Mouse (Mus musculus) erythroblast, embryonic 14.5 days (primary cell): ENCODE measurements around the gene Vpreb3. TPM values are rescaled to one million over a fixed set of nuclear protein-coding genes. Genes with fewer than 3 reads are reported as not detected.

ENCODE experiments used
- H3K27me3 ChIP-seq: 2 replicates; pipeline ENCODE4 v1.6.1; 2012; ENCODE audit warnings: inconsistent platforms; ENCODE audit not compliant: control insufficient read depth
- H3K36me3 ChIP-seq: 2 replicates; pipeline ENCODE4 v1.6.1; 2012; ENCODE audit warnings: mild to moderate bottlenecking, inconsistent platforms; ENCODE audit not compliant: control insufficient read depth
- H3K4me1 ChIP-seq: 2 replicates; pipeline ENCODE4 v1.6.1; 2012; ENCODE audit warnings: inconsistent platforms; ENCODE audit not compliant: control insufficient read depth
- H3K4me3 ChIP-seq: replicated peaks from 2 replicates; pipeline ENCODE3; 2012; ENCODE audit warnings: moderate library complexity, mild to moderate bottlenecking, inconsistent platforms
- H3K9me3 ChIP-seq: 2 replicates; pipeline ENCODE4 v1.6.1; 2012; ENCODE audit warnings: low read length, inconsistent platforms, mixed read lengths; ENCODE audit not compliant: control insufficient read depth
- GATA1 ChIP-seq: IDR thresholded peaks from 2 replicates; pipeline ENCODE4 v1.6.1; 2012; ENCODE audit warnings: low read length, inconsistent platforms, mixed read lengths
- TAL1 ChIP-seq: IDR thresholded peaks from 3 replicates; pipeline ENCODE4 v1.6.1; 2012; ENCODE audit warnings: low read length, inconsistent platforms, mixed read lengths
- polyA plus RNA-seq: library from polyadenylated mRNA; stranded (reverse); fragments of >175 nt; gene quantifications from 2 replicates; pipeline ENCODE4 v1.2.3, GENCODE M21; 2012

Gene Vpreb3
- not detected in 2 replicates for polyA plus RNA-seq

DNA sequence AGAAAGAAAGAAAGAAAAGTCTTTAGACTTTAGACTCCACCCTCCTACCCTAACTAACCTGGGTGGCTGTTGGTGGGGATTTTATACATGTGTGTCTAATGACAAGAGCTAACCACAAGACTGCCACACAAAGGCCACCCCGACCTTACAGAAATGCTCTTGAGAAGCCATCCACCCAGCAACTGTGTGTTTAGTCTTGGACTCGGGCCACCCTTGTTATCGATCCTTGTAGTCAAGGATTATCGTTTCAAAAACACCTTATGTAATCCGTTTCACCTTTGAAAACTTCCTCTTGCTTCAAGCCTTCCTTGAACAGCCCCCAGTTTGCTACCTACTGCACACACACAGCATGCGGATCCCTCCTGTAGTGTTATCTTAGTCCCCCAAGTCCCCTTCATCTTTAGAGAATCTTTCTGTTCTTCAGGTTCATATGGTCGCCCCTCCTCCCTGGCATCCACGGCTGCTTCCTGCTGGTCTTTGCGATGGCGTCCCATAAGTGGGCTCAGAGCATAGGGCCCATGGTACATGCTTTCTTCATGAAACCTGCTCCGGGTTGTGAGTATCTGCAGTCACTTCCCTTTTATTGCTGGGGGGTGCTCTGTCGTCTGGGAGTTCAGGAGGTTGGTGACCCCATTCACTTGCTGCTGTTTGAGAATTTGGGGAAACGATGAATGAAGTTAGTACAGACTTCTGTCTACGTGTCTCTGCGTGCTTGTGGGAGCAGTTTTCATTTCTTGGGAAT, at the start of gene Vpreb3:
TSS of gene Vpreb3 (plus strand) at position 322 of the 742 bp plus-strand sequence.
- Histone ChIP-seq H3K36me3 (peaks cover 25% of the 10 kb centered on the region), H3K27me3 (peaks cover 20% of the 10 kb centered on the region), H3K9me3 (no peaks in the 10 kb centered on the region), H3K4me3 (no peak within 1 kb of the TSS), H3K4me1 (peaks cover 45% of the 10 kb centered on the region)
- no peak for TF ChIP-seq GATA1
- no peak for TF ChIP-seq TAL1

- no peaks in the 10 kb centered on the region for H3K9me3 ChIP-seq
- H3K36me3 ChIP-seq = peaks cover 49% of the 10 kb centered on the region
- H3K4me1 ChIP-seq = peaks cover 21% of the 10 kb centered on the region
- TF ChIP-seq GATA1 = no peak
- peak within 1 kb of the TSS; percentile 61 for H3K4me3 ChIP-seq
- no peaks in the 10 kb centered on the region for H3K27me3 ChIP-seq
Observed at GRCm38 (mm10) chr10:75893089-75893750, 49.6 kb upstream of the Vpreb3 start, which contains the start of gene Derl3. Gene Derl3, plus strand, starts transcription at chr10:75893413.

DNA sequence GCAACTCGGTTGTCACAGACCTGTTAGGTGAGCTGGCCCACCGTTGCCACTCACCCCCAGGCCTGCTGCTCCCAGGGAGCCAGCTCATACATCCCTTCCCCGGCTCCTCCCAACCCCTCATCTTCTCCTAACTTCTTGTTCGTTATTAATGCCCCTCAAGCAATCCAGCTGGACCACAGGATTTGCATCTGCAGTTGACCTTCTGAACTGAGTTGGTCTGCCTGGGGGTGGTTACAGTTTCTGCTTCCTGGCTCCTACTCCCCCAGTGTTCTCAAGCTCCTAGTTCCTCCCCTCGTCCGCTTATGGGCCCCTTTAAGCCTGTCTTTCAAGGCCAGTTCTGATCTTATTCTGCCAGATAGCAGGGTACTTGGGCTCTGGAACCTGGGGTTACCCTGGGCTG, 48.3 kb upstream of the Vpreb3 start:
- peaks cover 21% of the 10 kb centered on the region for H3K4me1 ChIP-seq
- no peak overlapping the region for H3K4me3 ChIP-seq
- peaks cover 62% of the 10 kb centered on the region for H3K36me3 ChIP-seq
- H3K27me3 ChIP-seq = no peaks in the 10 kb centered on the region
- no peak for TF ChIP-seq GATA1
- no peak for TF ChIP-seq TAL1
- H3K9me3 ChIP-seq = no peaks in the 10 kb centered on the region

GRCm38 (mm10) chr10:75895730-75896129, 47.1 kb upstream of the Vpreb3 start:
- peaks cover 73% of the 10 kb centered on the region for H3K36me3 ChIP-seq
- TF ChIP-seq GATA1 (no peak), TAL1 (no peak)

GRCm38 (mm10) chr10:75896208-75896607, 46.6 kb upstream of the Vpreb3 start:
- Histone ChIP-seq H3K36me3 (peaks cover 77% of the 10 kb centered on the region), H3K9me3 (no peaks in the 10 kb centered on the region), H3K27me3 (no peaks in the 10 kb centered on the region), H3K4me1 (peaks cover 21% of the 10 kb centered on the region), H3K4me3 (no peak overlapping the region)
- TF ChIP-seq GATA1 = no peak
- TF ChIP-seq TAL1 = no peak

More at GRCm38 (mm10) chr10:75895730-75896129, 47.1 kb upstream of the Vpreb3 start:
- H3K27me3 ChIP-seq = no peaks in the 10 kb centered on the region
- no peaks in the 10 kb centered on the region for H3K9me3 ChIP-seq
- H3K4me1 ChIP-seq = peaks cover 21% of the 10 kb centered on the region
- no peak overlapping the region for H3K4me3 ChIP-seq

GRCm38 (mm10) chr10:75897373-75897772, 45.5 kb upstream of the Vpreb3 start:
- H3K9me3 ChIP-seq = no peaks in the 10 kb centered on the region
- H3K4me1 ChIP-seq = peaks cover 21% of the 10 kb centered on the region
- TF ChIP-seq GATA1 (peak; percentile 86), TAL1 (no peak)
- no peak overlapping the region for H3K4me3 ChIP-seq
- H3K27me3 ChIP-seq = no peaks in the 10 kb centered on the region
- peaks cover 89% of the 10 kb centered on the region for H3K36me3 ChIP-seq

DNA sequence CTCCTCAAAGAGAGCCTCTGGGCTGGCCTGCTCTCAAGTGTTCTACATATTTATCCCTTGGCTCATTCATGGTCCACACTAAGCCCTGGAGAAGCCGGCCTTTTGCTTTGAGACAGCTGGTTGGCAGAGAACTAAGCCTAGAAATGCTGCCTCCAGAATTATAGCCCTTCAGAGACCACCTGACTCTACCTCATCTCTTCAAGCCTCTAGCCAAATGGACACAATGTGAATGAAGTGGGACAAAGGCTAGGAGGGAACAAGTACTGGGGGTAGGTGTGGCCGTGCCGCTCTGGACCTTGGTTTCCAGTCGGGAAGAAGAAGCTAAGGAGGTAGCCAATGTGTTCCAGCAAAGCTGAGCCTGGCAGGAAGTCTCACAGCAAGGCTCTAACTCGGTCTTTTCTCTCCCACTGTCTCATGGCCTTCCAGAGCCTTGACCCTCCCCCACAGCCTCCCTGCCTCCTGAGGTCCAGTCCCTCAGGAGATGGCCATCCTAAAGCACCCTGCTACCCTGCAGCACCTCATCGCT, 44.8 kb upstream of the Vpreb3 start:
- Histone ChIP-seq H3K4me1 (peaks cover 16% of the 10 kb centered on the region), H3K9me3 (no peaks in the 10 kb centered on the region), H3K27me3 (no peaks in the 10 kb centered on the region), H3K4me3 (no peak overlapping the region), H3K36me3 (peaks cover 96% of the 10 kb centered on the region)
- no peak for TF ChIP-seq TAL1
- TF ChIP-seq GATA1 = no peak

DNA sequence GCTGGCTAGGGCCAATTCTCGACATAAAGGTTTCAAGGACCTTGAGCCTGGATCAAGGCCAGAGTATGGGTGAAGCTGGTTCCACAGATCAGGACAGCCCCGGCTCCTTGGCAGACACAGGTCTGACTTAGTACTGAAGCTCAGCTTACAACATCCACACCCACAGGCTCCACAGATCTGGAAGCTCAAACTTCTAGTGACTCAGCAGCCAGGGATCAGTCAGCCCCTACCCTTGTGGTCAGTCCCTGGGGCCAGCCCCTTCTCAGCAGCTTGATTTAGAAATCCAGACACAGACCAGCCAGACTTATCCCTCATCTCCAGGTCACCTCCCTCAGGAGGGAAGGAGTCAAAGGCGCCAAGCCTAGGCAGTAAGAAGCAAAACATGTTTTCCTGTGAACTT, 44.0 kb upstream of the Vpreb3 start:
- no peak overlapping the region for H3K4me3 ChIP-seq
- peaks cover 99% of the 10 kb centered on the region for H3K36me3 ChIP-seq
- TF ChIP-seq GATA1 (no peak), TAL1 (no peak)
- H3K27me3 ChIP-seq = no peaks in the 10 kb centered on the region
- H3K4me1 ChIP-seq = peaks cover 8% of the 10 kb centered on the region
- no peaks in the 10 kb centered on the region for H3K9me3 ChIP-seq

- no peak for TF ChIP-seq GATA1
- no peak for TF ChIP-seq TAL1
- no peaks in the 10 kb centered on the region for H3K4me1 ChIP-seq
- peaks cover 93% of the 10 kb centered on the region for H3K36me3 ChIP-seq
- H3K27me3 ChIP-seq = no peaks in the 10 kb centered on the region
- H3K9me3 ChIP-seq = no peaks in the 10 kb centered on the region
- no peak overlapping the region for H3K4me3 ChIP-seq
Observed at GRCm38 (mm10) chr10:75904391-75904790, 38.5 kb upstream of the Vpreb3 start.
